Mouse (Mus musculus): ENCODE data around the gene Myt1. TPM values are rescaled to one million over a fixed set of nuclear protein-coding genes. Genes with fewer than 3 reads are reported as not detected.

Gene Myt1
- polyA plus RNA-seq, 1 experiment from 2014 or later: 0.53 TPM

DNA sequence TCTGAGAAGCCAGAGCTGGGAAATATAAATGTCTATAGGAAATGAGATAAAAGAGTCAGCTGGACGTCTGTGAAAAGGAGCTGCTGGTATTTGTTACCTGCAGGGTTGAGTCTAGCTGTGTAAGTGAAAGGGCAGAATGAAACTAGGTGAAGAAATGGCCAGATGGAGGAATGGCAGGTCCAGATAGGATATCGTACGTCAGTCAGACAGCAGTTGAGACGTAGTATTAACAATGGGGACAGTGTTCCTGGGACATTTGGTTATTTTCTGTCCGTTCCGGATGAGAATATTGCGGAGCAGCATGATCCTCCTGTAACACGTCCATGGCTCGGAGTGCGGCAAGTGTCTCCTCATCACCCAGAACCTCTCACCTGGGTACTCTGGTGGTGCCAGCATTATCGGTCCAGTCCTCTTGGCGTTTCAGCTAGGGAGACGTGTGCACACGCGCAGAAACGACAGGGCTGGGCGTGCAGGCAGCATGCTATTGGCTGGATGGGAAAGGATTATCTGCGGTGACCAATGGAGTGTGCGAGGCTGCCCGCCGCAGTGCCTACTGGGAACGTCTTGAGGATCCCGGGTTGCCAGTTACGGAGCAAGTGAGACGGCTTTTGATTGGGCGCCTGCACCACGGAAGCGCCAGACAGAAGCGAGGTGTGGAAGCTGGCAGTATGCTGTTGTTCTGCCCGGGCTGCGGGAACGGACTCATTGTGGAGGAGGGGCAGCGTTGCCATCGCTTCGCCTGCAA lies 100.8 kb downstream of the Myt1 start, which contains the start of gene Polr3k:
TSS of gene Polr3k (plus strand) at position 547 of the 745 bp plus-strand sequence.
- Histone ChIP-seq H3K27ac (peak within 1 kb of the TSS; percentile 84), H3K4me1 (replicated peaks) (peaks cover 14% of the 10 kb centered on the region), H3K4me2 (peak within 1 kb of the TSS; percentile 85), H3K4me3 (replicated peaks) (peak within 1 kb of the TSS; percentile 74), H3K9ac (replicated peaks) (peak within 1 kb of the TSS; percentile 77), H3K36me3 (peaks cover 24% of the 10 kb centered on the region), H3K27me3 (no peaks in the 10 kb centered on the region), H3K9me3 (no peaks in the 10 kb centered on the region)
- ATAC-seq (ENCODE audit: insufficient number of reproducible peaks, insufficient read depth, low FRiP score, low TSS enrichment, low read depth): peak; percentile 100
- under 1% methylated on average over 35 of the region's 35 CpGs for WGBS

- Histone ChIP-seq H3K4me3 (replicated peaks) (peak overlapping the region; percentile 74), H3K4me2 (peak overlapping the region; percentile 85), H3K9ac (replicated peaks) (peak overlapping the region; percentile 77), H3K27ac (peak overlapping the region; percentile 84), H3K27me3 (no peaks in the 10 kb centered on the region), H3K9me3 (no peaks in the 10 kb centered on the region), H3K36me3 (peaks cover 24% of the 10 kb centered on the region), H3K4me1 (replicated peaks) (peaks cover 14% of the 10 kb centered on the region)
- under 1% methylated on average over 22 of the region's 22 CpGs for WGBS
- peak; percentile 15; the same call in 1 of the 2 replicates for ATAC-seq (ENCODE audit: insufficient number of reproducible peaks, insufficient read depth, low FRiP score, low TSS enrichment, low read depth)
Observed at GRCm38 (mm10) chr2:181864536-181864860, 101.4 kb downstream of the Myt1 start.

DNA sequence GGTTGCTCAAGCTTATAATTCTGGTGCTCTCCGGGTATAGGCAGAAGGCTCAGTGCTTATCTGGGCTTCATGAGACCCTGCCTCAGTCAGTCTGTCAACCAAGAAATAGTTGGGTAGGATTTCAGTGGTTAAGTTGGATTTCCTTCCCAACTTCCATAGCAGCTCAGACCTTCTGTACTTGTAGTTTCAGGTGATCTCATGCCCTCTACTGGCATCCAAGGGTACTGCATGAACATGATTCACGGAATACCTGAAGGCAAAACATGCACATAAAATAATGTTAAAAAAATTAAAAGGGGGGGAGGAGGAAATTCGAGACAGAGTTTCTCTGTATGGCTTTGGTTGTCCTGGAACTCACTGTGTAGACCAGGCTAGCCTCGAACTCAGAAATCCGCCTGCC lies 103.8 kb downstream of the Myt1 start:
- no peak for ATAC-seq (ENCODE audit: insufficient number of reproducible peaks, insufficient read depth, low FRiP score, low TSS enrichment, low read depth)
- Histone ChIP-seq H3K4me1 (replicated peaks) (peaks cover 14% of the 10 kb centered on the region), H3K36me3 (peaks cover 39% of the 10 kb centered on the region), H3K27me3 (no peaks in the 10 kb centered on the region), H3K9ac (replicated peaks) (no peak overlapping the region), H3K9me3 (no peaks in the 10 kb centered on the region), H3K27ac (no peak overlapping the region), H3K4me2 (no peak overlapping the region), H3K4me3 (replicated peaks) (no peak overlapping the region)
- 63% methylated on average over 5 of the region's 5 CpGs for WGBS

DNA sequence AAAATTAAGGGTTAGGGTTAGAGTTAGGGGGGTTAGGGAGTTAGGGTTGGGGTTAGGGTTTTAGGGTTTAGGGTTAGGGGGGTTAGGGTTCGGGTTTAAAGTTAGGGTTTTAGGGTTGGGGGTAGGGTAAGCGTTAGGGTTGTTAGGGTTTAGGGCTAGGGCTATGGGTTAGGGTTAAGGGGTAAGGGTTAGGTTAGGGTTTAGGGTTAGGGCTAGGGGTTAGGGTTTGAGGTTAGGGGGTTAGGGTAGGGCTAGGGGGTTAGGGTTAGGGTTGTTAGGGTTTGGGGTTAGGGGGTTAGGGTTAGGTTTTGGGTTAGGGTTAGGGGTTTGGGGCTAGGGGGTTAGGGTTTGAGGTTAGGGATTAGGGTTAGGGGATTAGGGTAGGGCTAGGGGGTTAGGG lies 107.9 kb downstream of the Myt1 start:
- H3K36me3 ChIP-seq: peaks cover 45% of the 10 kb centered on the region
- ATAC-seq (ENCODE audit: insufficient number of reproducible peaks, insufficient read depth, low FRiP score, low TSS enrichment, low read depth): no peak
- H3K9ac ChIP-seq (replicated peaks): no peak overlapping the region
- no peak overlapping the region for H3K4me2 ChIP-seq
- no peaks in the 10 kb centered on the region for H3K9me3 ChIP-seq
- no peak overlapping the region for H3K4me3 ChIP-seq (replicated peaks)
- whole genome bisulfite sequencing: 89% methylated on average over 2 of the region's 2 CpGs
- no peaks in the 10 kb centered on the region for H3K4me1 ChIP-seq (replicated peaks)
- H3K27ac ChIP-seq: no peak overlapping the region
- no peaks in the 10 kb centered on the region for H3K27me3 ChIP-seq

Other genes with a start within 250 kb of the Myt1 start
- 90.6 and 91.0 TPM in 2 replicates for gene Dnajc5, start 242.8 kb upstream of the Myt1 start, polyA plus RNA-seq (2016; fragmentation: Nextera tagmentation; extraction: Ambion mirVana)
- 37.9 and 47.6 TPM in 2 replicates for gene Uckl1, start 178.4 kb upstream of the Myt1 start, polyA plus RNA-seq (2016; fragmentation: Nextera tagmentation; extraction: Ambion mirVana)
- gene Prpf6, start 171.5 kb upstream of the Myt1 start, polyA plus RNA-seq (2016; fragmentation: Nextera tagmentation; extraction: Ambion mirVana): 78.0 and 79.3 TPM in 2 replicates
- gene Zfp512b, start 170.5 kb upstream of the Myt1 start, polyA plus RNA-seq (2016; fragmentation: Nextera tagmentation; extraction: Ambion mirVana): 63.5 and 69.0 TPM in 2 replicates
- gene Samd10, start 164.1 kb upstream of the Myt1 start, polyA plus RNA-seq (2016; fragmentation: Nextera tagmentation; extraction: Ambion mirVana): 11.6 and 13.0 TPM in 2 replicates
- 0.29 and 0.58 TPM in 2 replicates for gene Gm29797, start 106.3 kb upstream of the Myt1 start, polyA plus RNA-seq (2016; fragmentation: Nextera tagmentation; extraction: Ambion mirVana)
- gene Sox18, start 91.7 kb upstream of the Myt1 start, polyA plus RNA-seq (2016; fragmentation: Nextera tagmentation; extraction: Ambion mirVana): 22.4 and 23.4 TPM in 2 replicates
- 31.6 and 33.3 TPM in 2 replicates for gene Tcea2, start 83.0 kb upstream of the Myt1 start, polyA plus RNA-seq (2016; fragmentation: Nextera tagmentation; extraction: Ambion mirVana)
- 71.0 and 88.8 TPM in 2 replicates for gene Rgs19, start 69.4 kb upstream of the Myt1 start, polyA plus RNA-seq (2016; fragmentation: Nextera tagmentation; extraction: Ambion mirVana)
- not detected in 2 replicates for gene Lkaaear1, start 64.9 kb upstream of the Myt1 start, polyA plus RNA-seq (2016; fragmentation: Nextera tagmentation; extraction: Ambion mirVana)
- 0.90 and 1.2 TPM in 2 replicates for gene Oprl1, start 48.3 kb upstream of the Myt1 start, polyA plus RNA-seq (2016; fragmentation: Nextera tagmentation; extraction: Ambion mirVana)
- 41.2 and 44.3 TPM in 2 replicates for gene Pcmtd2, start 74.5 kb downstream of the Myt1 start, polyA plus RNA-seq (2016; fragmentation: Nextera tagmentation; extraction: Ambion mirVana)
- gene Polr3k, start 101.0 kb downstream of the Myt1 start, polyA plus RNA-seq (2016; fragmentation: Nextera tagmentation; extraction: Ambion mirVana): 91.4 and 97.7 TPM in 2 replicates
- gene Gm14496, start 227.8 kb downstream of the Myt1 start, polyA plus RNA-seq (2016; fragmentation: Nextera tagmentation; extraction: Ambion mirVana): not detected in 2 replicates

Measured in limb, embryonic 12.5 days (tissue).